Mouse (Mus musculus) common myeloid progenitor, adult 5-6 weeks (primary cell): ENCODE data around the gene Gm5148. TPM values are rescaled to one million over a fixed set of nuclear protein-coding genes. Genes with fewer than 3 reads are reported as not detected.
A peak's percentile ranks its signal among the peaks of the same experiment; 100 is the strongest.

ENCODE experiments used
- ATAC-seq: replicated peaks from 2 replicates; pipeline ENCODE4 v1.8.0; 2016; ENCODE audit warnings: low read depth, mild to moderate bottlenecking, moderate TSS enrichment, inconsistent platforms; ENCODE audit not compliant: poor library complexity, severe bottlenecking
- total RNA-seq: library from RNA; stranded (forward); fragments of 200-1000, 187-1606 nt; gene quantifications from 2 replicates; pipeline ENCODE4 v1.2.3, GENCODE M21; 2017

Gene Gm5148
- total RNA-seq, 1 experiment from 2014 or later = 54.4 TPM

DNA sequence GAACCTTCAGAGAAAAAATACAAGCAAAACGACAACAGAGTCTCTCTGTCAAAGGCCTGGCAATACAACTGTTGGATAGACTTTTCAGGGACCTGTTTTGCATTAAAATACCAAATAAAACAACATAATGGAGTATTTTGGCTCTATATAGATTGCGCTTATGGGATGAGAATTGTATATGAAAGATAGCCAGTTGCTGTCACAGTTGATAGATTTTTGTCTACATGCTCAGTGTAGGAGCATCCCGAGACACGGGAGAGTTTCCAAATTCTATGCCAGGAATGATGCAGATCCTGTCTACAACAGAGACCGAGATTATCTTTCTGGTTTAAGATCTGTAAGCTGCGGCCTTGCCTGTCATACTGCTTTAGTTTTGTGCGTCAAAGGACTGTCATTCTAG lies 15.7 kb upstream of the Gm5148 start:
- no peak for ATAC-seq

DNA sequence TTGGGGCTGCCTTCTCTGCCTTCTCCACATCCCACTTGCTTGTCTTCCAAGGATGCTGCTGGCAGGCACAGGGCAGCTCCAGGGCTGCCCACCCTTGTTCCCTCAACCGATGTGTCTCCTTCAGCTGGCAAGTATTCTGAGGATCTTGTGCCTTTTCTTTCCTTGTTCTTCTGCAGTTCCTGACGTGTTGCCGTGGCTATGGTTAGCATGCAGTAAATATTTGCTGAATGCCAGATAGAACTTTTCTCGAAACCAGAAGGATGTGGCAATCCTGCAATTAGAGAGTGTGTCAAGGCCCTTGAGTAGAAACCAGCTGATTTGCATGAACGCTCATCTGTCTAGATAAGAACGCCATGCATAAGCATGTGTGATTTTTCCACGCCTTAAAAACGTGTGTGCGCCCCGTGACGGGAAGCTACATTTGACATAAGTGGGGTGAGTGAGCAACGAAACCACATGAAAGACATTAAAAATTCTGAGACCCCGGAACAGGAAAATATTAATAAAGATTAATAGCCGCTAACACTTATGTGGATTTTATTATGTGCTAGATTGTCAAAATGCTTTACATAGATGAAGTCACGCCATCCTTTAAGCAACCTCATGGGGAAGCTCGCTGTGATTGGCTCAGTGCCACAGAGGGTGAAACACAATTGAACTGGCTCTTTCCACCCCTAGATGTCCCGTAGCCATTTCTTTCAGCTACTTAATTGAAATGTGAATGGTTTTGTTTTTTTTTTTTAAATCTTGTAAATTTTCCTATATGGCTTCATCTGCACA lies 14.1 kb upstream of the Gm5148 start:
- ATAC-seq = no peak

DNA sequence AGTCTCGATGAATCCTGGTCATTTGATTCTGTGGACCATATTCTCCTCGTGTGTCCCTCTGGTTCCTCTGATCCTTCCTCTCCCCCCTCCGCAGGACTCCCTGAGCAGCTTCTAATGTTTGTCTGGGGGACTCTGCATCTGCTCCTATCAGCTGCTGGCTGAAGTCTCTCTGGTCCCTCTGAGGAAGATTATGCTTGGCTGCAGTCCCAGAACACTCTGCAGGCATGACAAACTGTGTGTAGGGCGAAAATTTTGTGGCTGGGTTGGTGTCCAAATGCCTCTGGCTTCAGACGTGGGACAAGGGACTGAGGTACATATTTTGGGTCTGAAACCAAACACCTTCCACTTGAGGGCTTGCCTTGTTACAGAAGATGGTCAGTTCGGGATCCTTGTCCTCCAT lies 13.1 kb upstream of the Gm5148 start:
- ATAC-seq = peak; percentile 67

DNA sequence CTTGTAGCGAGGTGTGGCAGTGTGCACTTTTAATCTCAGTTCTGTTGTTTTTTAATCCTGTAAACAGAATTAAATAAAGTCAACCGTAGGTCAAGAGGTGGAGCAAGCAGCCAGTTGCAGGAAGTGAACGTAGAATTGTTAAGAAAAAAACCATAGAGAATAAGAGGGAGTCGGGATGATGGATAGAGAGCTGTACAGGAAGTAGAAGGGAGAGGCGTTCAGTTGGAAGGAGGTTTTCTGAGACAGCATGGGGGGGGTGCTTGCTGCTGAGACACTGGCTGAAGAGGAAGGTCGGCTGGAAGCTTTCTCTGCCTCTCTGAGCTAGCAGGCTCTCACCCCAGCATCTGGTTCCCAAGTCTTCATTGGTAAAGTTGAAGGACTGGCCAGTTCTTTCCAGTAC lies 10.9 kb upstream of the Gm5148 start:
- ATAC-seq = no peak

DNA sequence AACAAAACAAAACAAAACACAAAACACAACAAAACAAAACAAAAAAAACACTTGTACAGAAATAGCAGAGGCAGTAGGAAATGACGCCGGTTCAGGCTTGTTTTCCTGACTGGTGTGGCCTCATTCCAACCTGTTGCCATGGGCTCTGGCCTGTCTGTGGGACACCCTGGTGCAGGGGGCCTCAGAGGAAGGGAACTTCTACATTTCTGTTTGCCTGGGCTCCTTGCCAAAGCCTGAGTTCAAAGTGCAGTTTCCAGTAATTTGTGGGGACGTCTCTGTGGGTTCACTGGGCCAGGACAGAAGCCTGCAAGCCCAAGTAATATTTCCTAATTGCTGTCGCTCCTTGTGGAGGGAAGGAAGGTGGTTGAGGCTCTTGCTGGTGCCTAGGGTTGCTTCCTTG lies 4.9 kb upstream of the Gm5148 start:
- ATAC-seq = peak; percentile 61

DNA sequence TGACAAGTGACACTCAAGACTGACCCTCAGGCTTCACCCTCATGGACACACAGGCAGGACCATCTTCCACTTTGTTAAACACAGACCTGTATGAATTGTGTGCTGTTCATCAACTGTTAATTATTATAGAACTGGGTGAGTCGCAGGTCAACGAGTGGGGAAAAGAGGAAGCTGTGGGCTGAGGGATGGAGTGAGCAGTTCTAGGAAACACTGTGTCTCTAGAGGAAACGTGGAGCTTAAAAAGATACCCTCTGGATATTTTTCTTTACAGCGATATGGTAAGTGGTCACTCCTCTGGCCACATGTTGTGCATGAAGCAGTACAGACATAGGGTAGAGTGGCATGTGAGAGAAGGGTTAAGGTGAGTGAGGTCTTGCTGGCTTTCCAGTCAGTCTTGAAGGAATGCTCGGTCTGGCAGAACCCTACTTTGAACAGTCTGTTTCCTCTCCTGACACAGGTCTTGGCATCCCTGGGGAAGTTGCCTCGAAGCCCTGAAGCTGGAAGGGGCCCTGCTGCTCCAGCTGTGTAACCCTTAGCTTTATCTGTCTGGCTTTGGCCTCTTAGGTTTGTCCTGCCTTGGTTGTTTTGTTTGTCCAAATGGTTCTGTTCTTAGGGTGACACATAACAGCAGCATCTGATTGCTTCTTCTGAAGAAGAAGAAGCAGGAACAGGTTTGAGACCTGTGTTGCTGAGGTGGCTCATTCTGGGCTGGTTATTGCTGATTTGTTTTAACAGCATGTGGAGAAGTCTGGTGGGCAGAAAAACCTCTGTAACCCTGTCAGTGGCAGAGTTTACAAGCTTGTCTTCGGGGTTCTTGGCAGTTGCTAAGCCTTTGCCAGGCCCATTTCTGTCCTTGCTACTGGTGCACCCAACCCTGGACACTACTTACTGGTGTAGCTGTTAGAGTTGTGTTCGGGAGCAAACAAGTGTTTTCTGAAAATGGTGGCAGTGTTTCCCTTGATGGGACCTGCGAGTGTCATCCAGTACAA lies 4.1 kb upstream of the Gm5148 start:
- ATAC-seq = peak; percentile 55

DNA sequence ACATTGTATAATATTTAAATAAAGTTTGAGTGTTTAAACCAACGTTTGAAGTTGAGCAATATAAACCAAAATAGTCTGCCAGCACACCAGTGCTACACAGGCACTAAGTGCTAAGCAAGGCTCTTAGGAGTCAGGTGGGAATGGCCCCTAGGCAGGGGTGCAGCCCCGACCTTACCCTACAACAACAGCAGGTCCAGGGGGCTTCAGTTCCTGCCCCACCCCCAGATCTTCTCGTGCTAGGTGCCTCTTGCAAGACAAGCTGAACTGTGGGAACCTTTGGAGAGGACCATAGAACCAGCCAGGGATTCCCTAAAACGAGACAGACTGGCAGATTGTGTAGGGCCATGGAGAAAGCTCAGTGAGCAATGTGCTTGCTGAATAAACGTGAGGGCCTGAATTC lies 3.1 kb upstream of the Gm5148 start:
- ATAC-seq = no peak

DNA sequence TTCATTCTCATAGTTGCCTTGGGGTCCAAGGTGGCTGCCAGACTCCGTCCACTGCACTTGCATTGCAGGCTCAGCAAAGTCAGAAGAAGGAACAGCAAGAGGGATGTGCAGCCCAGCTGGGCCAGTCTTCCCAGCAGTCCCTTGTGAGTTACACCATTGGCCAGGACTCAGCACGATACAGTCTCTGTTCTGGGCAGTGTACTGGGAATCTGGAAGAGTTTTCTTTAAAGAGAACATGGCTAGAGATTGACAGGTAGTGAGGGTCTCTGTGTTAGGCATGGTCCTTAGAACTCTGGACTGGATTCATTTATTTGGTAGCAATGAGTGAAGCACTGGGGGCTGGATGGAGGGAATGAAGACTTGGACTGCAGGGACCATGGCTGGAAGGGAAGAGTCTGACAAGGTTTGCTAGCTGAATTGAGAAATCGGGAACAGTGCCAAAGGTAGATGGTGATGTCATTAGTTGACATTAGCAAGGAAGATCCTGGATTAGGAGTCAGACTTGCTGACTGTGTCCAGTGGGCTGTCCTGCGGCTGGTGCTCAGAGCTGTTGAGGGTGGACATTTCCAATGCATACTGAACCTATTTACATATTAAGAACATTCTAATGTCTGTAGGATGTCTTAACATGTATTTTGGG lies 2.3 kb upstream of the Gm5148 start:
- ATAC-seq = no peak

DNA sequence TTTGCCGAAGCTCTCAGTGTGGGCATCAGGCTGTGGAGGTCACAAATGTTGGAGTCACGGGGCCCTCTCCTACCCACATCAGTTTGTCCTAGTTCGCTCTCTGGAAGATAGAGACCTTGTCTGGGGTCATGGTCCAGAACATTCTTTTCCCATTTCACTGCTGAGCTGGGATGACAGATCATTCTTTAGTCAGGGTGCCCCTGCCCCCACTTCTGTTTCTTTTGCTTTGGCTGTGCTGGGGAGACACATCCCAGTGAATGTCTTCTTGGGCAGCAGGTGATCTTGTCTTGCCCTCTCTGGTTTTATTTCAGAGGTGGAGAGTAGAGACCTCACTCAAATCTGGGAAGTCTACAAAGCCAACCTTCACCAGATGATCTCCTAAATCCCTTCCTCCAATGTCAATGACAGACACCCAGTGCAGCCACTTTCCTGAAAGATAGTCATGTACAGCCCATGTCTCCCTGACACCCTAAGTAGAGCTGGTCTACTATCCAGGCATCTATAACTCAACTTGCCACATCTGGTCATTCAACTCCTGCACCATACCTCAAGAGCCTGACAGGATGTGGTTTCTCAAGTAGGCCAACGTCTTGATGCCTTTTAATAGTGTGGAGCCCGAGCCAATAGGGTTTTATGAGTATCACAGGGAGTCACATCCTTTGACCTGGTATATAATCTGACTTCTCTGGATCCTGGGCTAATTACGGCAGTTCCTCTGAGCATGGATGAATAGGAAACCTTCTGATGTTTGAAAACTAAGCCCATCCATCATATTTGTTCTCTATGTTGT lies 851 bp upstream of the Gm5148 start:
- no peak for ATAC-seq

DNA sequence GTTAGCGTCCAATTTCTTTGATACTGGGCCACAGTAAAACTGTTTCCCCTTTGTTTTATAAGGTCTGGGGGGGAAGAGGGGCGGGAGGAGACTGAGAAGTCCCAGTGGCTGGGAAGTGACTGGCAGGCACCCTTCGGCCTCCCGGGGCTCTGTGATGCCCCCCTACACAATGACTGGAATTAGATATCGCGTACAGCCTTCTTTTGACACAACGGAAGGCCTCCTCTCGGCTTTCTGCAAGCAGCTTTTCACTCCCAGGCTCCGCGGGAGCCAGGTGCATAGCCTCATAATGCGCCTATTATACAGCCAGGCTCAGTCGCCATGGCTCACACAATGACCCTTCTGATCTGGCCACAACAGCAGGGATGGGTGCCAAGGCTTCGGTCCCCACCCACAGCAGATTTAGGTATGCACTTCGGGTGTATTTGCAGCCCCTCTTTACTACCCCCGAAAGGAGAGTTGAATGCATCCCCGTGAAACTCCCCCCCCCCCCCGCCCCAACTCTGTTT lies 574 bp downstream of the Gm5148 start:
- ATAC-seq = peak; percentile 10

DNA sequence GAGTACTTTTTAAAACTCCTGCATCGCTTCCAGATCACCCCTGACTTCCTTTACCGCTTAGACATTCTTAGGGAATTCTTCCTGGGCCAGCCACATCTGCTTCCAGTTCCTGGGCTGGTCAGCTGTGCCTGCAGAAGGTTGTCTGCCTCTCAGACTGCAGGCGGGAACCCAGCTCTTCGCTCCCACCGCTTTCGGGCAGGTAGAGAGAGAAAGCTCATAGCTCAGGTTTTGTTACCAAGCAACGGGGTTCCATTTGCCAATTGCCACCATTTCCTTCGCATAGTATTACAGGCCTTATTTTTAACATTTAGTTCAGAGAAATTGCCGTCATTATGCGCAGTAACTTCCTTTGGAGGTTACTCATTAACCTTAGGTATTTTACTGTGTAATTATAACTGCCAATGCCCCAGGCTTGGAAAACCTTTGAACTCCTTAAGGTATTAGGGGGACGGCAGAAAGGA lies 1.2 kb downstream of the Gm5148 start:
- no peak for ATAC-seq

DNA sequence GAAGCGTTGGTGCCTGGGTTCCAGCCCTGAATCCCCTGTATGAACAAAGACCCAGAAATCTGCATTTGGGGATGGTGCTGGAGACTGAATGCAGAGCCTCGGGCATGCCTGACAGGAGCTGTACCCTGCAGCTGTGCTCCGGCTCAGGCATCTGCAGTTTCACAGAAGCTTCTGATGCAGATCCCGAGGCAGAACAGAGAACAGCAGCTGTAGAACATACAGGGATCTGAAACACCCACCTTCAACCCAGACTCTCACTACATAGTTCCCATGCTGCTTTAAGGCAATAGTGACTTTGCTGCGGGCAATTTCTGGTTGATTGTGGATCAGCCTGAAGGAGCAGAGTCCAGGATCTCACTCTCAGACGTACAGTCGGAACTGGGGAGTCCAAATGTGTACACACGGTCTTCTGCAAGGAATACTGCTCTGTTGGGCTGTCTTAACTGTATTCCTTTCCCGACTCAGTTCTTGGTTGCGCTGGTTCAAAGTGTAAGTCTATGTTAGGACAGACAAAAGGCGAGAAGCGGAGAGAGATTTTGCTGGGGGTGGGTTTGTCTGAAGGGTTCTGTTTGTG lies 1.7 kb downstream of the Gm5148 start:
- no peak for ATAC-seq

DNA sequence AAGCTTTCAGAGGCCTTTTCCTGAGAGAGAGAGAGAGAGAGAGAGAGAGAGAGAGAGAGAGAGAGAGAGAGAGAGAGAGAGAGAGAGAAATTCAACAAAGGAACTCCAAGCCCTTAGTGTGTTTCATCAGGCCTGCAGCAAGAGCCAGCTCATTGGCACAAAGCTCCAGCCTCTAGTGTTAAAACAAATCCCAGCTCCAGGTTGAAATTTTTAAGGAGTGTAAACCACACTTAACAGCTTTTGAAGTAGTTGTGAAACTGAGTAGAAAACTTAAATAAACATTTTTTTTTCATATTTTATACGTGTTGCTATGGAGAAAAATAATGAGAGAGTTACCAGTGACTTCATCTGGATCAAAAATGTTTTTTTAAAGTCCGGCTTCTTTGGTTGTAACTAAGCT lies 7.3 kb downstream of the Gm5148 start:
- no peak for ATAC-seq

DNA sequence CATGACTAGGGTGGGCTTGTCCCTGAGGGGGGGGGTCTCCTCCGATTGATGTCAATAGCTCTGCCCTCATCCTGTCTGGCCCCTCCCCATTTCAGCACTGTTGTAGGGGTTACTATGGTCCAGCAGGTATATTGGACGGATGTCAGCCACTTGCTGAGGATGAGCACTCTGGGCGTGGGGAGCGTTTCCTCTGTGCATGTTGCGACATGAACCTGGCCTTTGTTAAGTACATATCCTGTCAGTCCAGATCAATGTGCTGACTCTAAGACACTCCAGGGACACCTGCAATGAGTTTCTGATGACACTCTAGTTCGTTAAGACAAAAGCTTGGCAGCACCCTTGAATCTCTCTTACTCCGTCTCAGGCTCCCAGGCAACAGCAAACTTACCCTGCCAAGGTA lies 8.6 kb downstream of the Gm5148 start:
- no peak for ATAC-seq

DNA sequence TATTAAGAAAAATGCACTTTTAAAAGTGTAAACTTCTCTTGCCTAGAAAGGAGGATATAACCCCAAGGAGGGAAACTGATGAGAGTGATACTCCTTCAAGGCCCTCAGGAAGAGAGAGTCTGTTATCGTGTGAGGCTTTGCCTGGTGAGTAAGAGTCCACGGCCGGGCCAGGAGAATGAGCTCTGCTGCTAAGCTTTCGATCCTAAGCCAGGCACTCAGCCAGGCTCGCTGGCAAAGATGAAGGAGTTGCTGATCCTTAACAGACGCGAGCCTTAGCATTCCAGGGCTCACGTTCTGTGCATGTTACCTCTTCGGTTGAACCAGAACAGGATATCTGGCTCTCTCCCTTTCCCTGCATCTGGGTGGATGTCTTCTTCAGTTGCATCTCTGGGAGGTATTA lies 11.8 kb downstream of the Gm5148 start:
- no peak for ATAC-seq

DNA sequence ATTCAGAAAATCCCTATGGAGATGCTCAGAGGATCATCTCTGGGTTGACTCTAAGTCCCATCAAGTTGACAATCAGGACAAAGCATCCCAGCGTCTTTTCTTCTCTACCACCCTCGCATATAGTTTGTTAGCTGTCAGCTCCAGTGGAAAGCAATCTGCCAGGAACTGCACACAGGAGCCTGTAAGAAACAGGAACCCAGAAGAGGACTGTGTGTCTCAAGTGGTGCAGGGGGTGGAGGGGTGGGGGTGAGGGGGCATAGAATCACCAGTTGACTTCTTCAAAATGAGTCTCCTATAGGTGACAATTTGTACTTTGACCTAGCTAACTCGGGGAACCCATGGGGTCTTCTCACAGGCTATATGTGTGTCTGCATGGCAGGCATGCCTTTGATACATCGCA lies 12.7 kb downstream of the Gm5148 start:
- ATAC-seq = peak; percentile 52; the same call in 1 of the 2 replicates

DNA sequence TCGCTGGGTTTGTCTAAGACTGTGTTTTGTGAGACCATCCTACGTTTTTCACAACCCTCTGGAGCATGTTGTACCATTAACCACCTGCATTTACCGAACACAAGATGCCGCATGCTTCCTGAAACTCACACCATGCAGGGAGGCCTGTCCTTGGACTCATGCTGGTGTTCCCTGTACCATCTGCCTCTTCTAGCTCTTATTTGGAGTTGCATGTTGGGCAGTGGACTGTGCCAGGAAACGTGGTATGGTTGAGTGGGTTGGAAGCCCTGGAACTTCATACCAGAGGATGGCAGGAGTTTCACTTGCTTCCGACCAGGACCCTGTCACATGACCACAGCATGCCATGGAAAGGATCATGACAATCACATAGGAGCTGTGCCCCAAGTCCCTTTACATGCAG lies 16.5 kb downstream of the Gm5148 start:
- no peak for ATAC-seq

DNA sequence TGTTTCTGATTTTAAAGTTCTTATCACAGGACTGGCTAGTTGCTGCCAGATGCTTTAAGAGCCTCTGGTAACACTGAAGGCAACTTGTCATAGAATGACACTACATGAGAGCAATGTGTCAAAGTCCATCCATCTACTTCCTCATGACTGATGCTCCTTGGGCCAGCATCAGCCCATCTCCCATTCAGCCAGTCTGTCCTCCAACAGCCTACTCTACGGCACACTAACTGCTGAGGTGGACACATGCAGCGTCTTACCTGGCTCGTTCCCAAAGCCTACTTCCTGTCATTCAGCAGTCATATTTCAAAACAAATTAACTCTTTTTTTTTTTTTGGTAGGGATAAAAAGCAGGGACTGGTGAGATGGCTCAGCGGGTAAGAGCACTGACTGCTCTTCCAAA lies 17.9 kb downstream of the Gm5148 start:
- no peak for ATAC-seq

DNA sequence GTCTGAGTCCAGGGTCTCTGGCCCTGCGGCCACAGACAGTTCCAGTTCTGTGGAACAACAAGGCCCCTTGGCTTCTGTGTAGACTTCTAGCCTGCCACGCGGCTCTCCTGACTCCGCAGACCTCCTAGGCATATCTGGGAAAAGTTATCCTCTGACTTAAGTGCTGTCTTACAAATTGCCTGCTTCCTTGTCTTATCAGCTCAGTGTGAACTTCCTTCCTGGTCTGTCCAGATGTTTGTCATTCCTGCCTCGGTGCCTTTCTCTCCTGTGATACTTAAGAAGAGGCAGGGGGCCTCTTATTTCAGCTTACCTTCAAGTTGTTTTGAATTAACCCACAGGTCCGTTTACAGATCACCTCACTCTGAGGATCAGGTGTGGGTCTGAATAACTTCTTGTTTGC lies 18.9 kb downstream of the Gm5148 start:
- ATAC-seq = no peak
